Mouse (Mus musculus) spleen, adult 18-20 months (tissue): ENCODE measurements around the gene Gm10375.
"Not testable (repeated sequence)": the region's sequence is repeated elsewhere in the genome, so short reads cannot be mapped to it uniquely, and the experiment has no call there.

ENCODE experiments used
- DNase-seq, 2 experiments: peaks; one replicate each; pipeline ENCODE4 v3.0.0; 2022; ENCODE audit warnings: mixed read lengths in 2 of 2

Gene Gm10375

GRCm38 (mm10) chr14:43607913-43608312 is at the start of gene Gm10375:
Gm10375 (minus strand) TSS chr14:43608013.
- not testable (repeated sequence) for DNase-seq

- not testable (repeated sequence) for DNase-seq
Observed at GRCm38 (mm10) chr14:43579046-43579445, 28.8 kb downstream of the Gm10375 start, which contains the start of gene Gm17654. Gm17654 (minus strand) TSS chr14:43579146.

GRCm38 (mm10) chr14:43577969-43578368 is 29.8 kb downstream of the Gm10375 start:
- not testable (repeated sequence) for DNase-seq
